Mouse (Mus musculus): ENCODE results near the gene Sh3pxd2a.

Gene Sh3pxd2a

DNA sequence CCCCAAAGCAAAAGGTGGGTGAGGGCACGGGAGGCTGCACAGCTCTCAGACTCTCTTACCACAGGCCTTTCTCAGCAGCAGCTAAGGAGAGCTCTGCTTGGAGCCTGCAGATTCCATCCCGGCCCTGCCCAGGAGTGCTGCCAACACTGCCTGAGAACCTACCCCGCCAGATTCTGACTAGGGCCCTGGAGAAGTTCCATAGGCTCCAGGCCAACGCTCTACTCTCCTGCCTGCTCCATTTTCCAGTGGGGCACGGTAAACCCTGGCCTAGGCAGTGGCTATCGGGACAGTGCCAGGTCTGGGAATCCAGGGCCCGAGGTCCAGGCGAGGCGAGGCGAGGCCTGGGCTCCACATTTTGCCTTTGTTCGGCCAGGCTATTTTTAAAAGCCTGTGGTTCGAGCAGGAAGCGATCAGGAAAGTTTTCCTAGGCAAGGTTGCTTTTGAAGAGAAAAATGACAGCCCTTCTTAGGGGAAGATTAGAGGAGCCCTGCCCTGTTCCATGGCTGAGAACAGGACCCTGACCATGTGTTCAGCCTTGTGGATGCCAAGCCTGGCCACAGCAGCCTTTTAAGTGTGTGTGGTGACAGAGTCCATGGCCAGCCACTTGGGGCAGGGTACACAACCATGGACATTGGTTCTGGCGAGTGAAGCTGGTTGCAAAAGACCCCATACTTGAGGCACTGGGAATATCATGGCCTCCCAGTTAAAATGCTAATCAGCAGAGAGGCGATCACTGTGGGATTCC is 184.2 kb downstream of the Sh3pxd2a start:
- no peak for DNase-seq (ENCODE audit: low read depth, low spot score)

GRCm38 (mm10) chr19:47279372-47279771 is 184.8 kb downstream of the Sh3pxd2a start:
- no peak for DNase-seq (ENCODE audit: low read depth, low spot score)

DNA sequence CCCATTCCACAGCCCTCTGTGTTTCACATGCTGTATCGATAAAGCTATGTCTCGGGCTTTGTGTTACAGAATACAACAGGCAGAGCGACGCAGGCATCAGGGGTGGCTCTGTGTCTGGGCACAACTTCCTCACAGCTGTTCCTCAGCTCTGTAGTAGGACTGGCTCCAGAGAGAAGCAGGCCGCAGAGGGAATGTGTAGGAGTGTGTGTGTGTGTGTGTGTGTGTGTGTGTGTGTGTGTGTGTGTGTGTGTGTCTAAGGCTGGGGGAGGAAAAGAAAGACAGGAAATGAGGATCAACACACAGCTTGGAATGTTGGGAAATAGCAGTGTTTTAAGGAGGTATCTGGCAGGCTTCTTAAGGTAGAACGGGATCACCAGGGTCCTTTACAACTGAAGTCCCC is 187.5 kb downstream of the Sh3pxd2a start:
- DNase-seq (ENCODE audit: low read depth, low spot score): no peak

DNA sequence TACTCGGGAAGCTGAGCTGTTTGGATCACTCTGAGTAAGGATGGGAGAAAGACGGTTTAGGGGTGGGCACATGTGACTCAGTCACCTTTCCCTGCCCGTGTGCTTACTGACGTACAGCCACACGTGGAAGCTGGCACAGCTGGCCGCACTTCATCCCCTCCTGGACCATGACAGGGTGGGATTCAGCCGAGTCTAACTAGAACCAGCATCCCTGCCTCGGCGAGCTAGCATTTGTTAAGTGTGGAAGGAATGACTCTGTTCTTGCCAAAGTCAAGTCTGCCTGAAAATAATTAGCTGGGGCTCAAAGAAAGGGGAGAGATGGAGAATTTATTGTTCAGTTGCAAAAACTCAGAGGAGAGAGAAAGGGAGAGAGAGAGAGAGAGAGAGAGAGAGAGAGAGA is 193.7 kb downstream of the Sh3pxd2a start:
- no peak for DNase-seq (ENCODE audit: low read depth, low spot score)

DNA sequence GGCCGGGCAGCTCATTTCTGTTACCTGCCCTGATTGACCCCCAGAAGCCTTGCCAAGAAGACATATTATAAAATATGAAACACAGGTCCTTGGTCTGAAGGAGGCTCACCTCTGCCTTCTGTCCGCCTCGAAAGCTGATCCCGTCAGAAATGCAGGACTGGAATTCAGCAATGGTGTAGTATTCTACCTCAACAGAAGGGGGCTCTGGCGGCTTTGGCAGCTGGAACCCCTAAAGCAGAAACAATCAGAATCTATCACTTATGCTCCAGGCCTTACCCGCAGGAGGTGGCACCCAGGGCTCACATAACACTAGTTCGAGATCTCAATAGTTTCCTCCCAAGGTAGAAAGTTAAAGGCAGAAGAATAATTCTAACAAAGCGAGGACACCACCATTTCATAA is 194.5 kb downstream of the Sh3pxd2a start:
- no peak for DNase-seq (ENCODE audit: low read depth, low spot score)

- DNase-seq (ENCODE audit: low read depth, low spot score): no peak
These were observed 197.1 kb downstream of the Sh3pxd2a start for GRCm38 (mm10) chr19:47267066-47267465.

- no peak for DNase-seq (ENCODE audit: low read depth, low spot score)
These were observed 198.0 kb downstream of the Sh3pxd2a start for GRCm38 (mm10) chr19:47266070-47266801.

- DNase-seq (ENCODE audit: low read depth, low spot score): no peak
These were observed 199.7 kb downstream of the Sh3pxd2a start for GRCm38 (mm10) chr19:47264322-47265092.

DNA sequence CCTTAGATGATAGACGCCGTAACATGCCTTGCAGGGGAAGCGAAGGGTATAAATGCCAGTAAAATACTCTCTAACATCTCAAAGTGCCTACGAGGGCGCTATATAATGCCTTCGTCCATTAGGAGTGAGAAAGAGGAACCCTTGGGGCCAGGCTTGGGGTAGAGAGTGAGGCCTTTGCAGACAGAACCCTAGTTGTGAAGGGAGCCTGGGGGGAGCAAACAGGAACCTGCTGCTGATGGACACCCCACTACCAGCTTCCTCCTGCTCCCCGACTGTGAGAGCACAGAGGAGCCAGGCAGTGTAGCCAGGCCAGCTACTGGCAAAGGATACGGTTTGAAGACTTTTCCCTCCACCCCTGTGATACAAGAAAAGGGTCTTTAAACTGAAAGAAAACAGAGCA is 200.6 kb downstream of the Sh3pxd2a start:
- DNase-seq (ENCODE audit: low read depth, low spot score): no peak

DNA sequence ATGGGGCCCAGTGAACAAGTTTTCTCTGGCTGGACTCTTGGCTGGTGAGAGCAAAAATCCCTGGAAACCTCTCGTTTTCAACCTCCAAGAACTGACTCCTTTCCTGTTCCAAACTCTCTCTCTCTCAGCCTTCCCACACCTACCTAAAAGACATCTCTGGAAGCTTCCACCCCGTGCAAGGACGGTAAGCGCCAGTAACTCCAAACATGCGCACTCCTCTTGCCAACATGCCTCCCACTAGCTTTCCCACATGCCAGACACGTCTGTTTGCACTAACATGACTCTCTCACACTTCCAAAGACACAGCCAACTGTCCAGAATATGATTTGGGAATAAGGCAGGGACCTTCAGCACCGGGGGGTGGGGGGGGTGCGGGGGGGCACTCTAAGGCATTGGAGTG is 203.0 kb downstream of the Sh3pxd2a start:
- DNase-seq (ENCODE audit: low read depth, low spot score): no peak

DNA sequence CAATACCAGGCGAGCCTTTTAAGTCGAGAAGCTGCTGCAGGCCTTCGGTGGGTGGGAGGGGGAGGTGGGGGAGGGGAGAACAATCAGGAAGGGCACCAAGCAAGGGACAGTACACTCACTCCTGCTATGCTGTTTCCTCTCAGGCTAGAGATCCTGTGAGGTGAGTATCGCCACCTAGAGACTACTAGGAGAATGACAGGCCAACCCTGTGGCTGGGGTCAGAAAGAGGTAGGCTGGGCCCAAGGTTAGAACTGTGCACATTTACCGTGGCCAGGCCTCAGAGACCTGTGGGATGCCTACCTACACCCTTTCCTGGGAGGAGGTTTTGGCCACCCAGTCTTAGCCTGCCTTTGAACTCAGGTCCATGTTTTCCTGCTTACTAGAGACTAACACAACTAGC is 204.6 kb downstream of the Sh3pxd2a start:
- DNase-seq (ENCODE audit: low read depth, low spot score): no peak

GRCm38 (mm10) chr19:47255919-47256318 is 208.3 kb downstream of the Sh3pxd2a start:
- DNase-seq (ENCODE audit: low read depth, low spot score): no peak

DNA sequence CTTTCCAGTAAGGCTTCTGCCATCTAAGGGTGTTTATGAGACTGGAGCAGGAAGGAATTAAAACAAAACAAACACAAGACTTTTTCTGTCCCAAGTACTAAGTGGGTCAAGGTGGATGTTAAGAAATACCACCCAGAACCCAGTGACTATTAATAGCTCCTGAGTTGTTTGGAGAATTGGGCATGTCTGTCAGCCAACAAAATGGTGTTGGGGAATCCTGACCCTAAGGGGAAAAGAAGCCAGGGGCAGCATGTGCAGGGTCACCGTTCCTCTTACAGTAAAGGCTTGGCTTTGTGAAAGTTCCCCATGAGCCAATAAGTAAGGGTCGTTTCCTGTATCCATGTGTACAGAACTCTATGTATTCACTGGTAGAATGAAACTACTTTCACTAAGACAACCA is 209.2 kb downstream of the Sh3pxd2a start:
- DNase-seq (ENCODE audit: low read depth, low spot score): no peak

GRCm38 (mm10) chr19:47253053-47253628 is 211.1 kb downstream of the Sh3pxd2a start:
- no peak for DNase-seq (ENCODE audit: low read depth, low spot score)

DNA sequence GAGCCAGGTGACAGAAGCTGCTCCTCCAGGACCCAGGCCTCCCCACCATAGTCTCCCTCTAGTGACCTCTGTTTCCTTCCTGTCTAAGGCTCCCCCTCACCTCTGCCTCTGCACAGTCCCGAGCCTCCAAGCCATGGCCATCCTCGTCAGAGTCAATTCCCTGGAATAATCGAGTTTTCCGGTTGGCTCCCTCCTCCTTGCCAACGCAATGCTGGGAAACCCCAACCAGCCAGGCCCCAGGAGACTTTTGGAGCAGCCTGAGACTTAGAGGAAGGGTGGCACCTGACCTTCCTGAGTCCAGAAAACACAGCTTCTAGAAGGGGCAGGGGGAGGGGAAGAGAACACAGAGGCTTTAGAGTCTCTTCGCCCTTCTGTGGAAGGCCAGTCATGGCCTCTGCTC is 213.3 kb downstream of the Sh3pxd2a start:
- DNase-seq (ENCODE audit: low read depth, low spot score): no peak

DNA sequence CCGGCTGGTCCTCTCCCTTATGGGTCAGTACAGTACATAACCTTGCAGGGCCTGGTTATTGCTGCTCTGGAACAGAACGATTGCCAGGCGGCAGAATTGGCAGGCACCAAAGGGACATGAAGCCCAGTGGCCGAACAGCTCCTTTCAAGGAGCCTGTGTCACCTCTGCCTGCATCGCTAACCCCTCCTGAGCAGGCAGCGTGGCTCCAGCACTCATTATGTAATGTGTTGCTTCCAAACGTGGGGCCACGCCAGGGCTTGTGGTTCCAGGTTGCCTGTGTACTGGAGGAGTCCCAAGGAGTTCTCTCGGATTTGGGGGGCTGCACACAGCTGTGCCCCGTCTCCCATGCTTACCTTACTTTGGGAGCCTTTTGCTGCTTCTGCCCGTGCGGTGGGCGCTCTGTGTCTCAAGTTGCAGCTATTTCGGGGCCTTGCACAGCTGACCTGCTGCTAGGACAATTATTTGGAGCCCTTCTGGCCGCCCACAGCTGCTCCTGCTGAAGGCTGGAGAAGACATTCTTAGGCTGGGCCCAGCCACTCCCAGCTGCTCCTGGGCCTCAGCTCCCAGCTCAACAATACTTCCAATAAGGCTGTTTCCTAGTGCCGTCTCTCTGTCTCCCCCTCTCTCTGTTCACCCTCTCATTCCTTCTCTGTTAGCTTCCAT is 215.2 kb downstream of the Sh3pxd2a start:
- DNase-seq (ENCODE audit: low read depth, low spot score): no peak

DNA sequence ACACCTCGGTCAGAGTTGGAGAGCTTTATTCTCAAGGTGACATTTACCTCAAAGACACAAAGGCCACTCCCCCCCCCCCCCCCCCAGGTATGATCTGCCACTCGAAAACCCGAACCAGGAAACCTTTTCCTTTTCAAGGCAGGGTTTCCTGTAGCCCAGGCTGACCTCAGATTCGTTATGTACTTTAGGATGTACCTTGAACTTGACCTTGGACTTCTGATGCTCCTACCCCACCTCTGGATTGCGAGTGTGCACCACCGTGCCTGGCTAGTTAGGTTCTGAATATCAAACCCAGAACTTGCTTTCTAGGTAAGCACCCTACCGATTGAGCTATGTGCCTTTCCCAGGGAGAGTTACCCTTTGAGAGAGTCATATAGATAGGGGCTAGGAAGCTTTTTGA is 215.9 kb downstream of the Sh3pxd2a start:
- no peak for DNase-seq (ENCODE audit: low read depth, low spot score)

DNA sequence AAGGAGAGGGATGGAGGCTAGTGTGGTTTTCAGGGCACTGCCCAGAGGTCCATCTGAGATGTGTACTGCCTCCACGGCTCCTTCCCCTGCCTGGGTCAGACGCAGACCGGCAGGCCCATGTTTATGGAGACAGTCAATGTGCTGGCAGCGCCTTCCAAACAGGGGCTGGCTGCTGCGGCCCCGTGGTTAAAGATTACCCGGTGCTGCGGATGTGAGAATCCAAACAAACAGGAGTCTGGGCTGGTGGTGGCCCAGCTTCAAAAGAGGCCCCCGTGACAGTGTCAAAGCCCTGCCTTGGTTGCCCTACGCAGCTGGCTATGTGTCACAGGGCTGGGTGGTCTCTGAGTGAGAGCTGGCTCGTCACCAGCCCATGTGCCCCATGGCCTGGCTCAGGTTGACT is 216.4 kb downstream of the Sh3pxd2a start:
- no peak for DNase-seq (ENCODE audit: low read depth, low spot score)

DNA sequence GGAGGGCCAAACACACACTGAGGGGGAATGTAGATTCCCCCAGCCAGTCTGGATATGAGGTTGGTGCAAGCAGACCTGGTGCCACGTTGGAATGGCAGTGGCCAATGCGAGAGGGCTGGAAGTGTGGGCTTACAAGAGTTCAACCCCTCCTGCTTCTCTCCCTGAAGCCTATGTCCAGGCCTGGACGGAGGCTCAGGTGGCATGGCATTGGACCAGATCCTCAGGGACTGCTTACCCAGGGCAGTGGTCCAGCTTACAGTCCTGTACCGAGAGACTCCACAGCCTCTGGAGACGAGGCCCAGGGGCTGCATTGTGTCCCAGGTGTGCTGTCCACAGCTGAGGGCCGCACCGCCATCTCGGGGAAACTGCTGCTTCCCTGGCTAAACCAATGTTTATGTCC is 218.7 kb downstream of the Sh3pxd2a start:
- DNase-seq (ENCODE audit: low read depth, low spot score): no peak

DNA sequence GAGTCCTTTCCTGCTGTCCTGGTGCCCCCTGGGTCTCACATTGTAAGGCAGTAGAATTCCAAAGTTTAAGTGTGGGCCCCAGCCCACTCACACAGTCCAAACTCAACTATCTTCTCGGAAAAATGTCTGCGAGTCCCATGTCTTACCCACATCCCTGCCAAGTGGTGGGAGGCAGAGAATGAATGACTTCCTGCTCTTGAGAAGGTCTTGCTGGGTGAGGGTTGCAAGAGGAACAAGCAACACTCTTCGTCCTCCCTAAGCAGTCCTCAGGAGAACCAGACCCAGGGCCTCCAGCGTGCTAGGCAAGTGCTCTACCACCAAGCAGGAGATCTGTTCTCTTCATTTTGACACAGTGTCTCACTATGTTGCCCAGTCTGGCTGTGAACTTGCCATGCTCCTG is 222.0 kb downstream of the Sh3pxd2a start:
- no peak for DNase-seq (ENCODE audit: low read depth, low spot score)

- DNase-seq (ENCODE audit: low read depth, low spot score): no peak
These were observed 223.2 kb downstream of the Sh3pxd2a start for GRCm38 (mm10) chr19:47240957-47241356.

- no peak for DNase-seq (ENCODE audit: low read depth, low spot score)
These were observed 224.1 kb downstream of the Sh3pxd2a start for GRCm38 (mm10) chr19:47240076-47240475.
